Mouse (Mus musculus) myocyte (in vitro differentiated cells): ENCODE measurements around the gene Ky.
A peak's percentile ranks its signal among the peaks of the same experiment; 100 is the strongest.

Experiments used
- E2F4 ChIP-seq: IDR thresholded peaks from one replicate; pipeline ENCODE4 v1.6.1; 2011; ENCODE audit warnings: mild to moderate bottlenecking, control low read depth, moderate library complexity; ENCODE audit not compliant: insufficient read depth
- MAX ChIP-seq: IDR thresholded peaks from one replicate; pipeline ENCODE4 v1.6.1; 2011; ENCODE audit warnings: low read depth, mild to moderate bottlenecking, control low read depth
- MYOD1 ChIP-seq, 3 experiments: IDR thresholded peaks; one replicate each; pipeline ENCODE4 v1.6.1; 2011; ENCODE audit warnings: control low read depth in 2 of 3, low read depth in 2 of 3, mild to moderate bottlenecking in 2 of 3, moderate library complexity in 1 of 3; ENCODE audit not compliant: insufficient read length in 2 of 3, control insufficient read depth in 1 of 3
- MYOG ChIP-seq, 3 experiments: IDR thresholded peaks; one replicate each; pipeline ENCODE4 v1.6.1; 2011; ENCODE audit warnings: control low read depth in 2 of 3, low read depth in 2 of 3, mild to moderate bottlenecking in 2 of 3; ENCODE audit not compliant: insufficient read length in 2 of 3, control insufficient read depth in 1 of 3, insufficient read depth in 1 of 3
- POLR2A ChIP-seq: IDR thresholded peaks from one replicate; pipeline ENCODE4 v1.6.1; 2011; ENCODE audit warnings: low read depth, mild to moderate bottlenecking, control low read depth, moderate library complexity; ENCODE audit not compliant: insufficient read length
- POLR2AphosphoS2 ChIP-seq: IDR thresholded peaks from one replicate; pipeline ENCODE4 v1.6.1; 2011; ENCODE audit warnings: low read depth, control low read depth; ENCODE audit not compliant: insufficient read length
- REST ChIP-seq: IDR thresholded peaks from one replicate; pipeline ENCODE4 v1.6.1; 2011; ENCODE audit warnings: mild to moderate bottlenecking, control low read depth, moderate library complexity; ENCODE audit not compliant: insufficient read depth, insufficient read length
- SRF ChIP-seq: IDR thresholded peaks from one replicate; pipeline ENCODE4 v1.6.1; 2011; ENCODE audit warnings: low read depth; ENCODE audit not compliant: control insufficient read depth, insufficient read length
- USF1 ChIP-seq: IDR thresholded peaks from one replicate; pipeline ENCODE4 v1.6.1; 2011; ENCODE audit warnings: low read depth, mild to moderate bottlenecking, control low read depth, moderate library complexity

- TF ChIP-seq MYOG (IDR thresholded peaks at IDR 0.05; ENCODE audit: control insufficient read depth in 1 of 3, insufficient read depth in 1 of 3, insufficient read length in 2 of 3, low read depth in 2 of 3) (peak in 1 of 3 experiments; percentile 7), POLR2A (no peak), USF1 (no peak), POLR2AphosphoS2 (no peak), MAX (no peak), REST (no peak), SRF (no peak), MYOD1 (IDR thresholded peaks at IDR 0.05; ENCODE audit: control insufficient read depth in 1 of 3, insufficient read length in 2 of 3, low read depth in 2 of 3) (no peak), E2F4 (no peak)
Measured at GRCm38 (mm10) chr9:102505700-102506585, at the start of gene Ky.
